Mouse (Mus musculus) CH12.LX (cell line): Measurements from ENCODE around the gene Rpl3l. TPM values are rescaled to one million over a fixed set of nuclear protein-coding genes. Genes with fewer than 3 reads are reported as not detected.
A peak's percentile ranks its signal among the peaks of the same experiment; 100 is the strongest.

ENCODE experiments used
- DNase-seq: peaks from one replicate; pipeline ENCODE4 v3.0.0-alpha.2; 2013; ENCODE audit errors: extremely low read depth
- H3K27ac ChIP-seq: 2 replicates; pipeline ENCODE4 v1.5.1; 2012; ENCODE audit warnings: low read depth, mild to moderate bottlenecking, control low read depth, moderate library complexity; ENCODE audit not compliant: insufficient read depth
- H3K27me3 ChIP-seq: replicated peaks from 2 replicates; pipeline ENCODE3; 2012; ENCODE audit warnings: inconsistent platforms
- H3K36me3 ChIP-seq, 2 experiments: replicated peaks in 1 of 2; 2 replicates each; pipeline versions ENCODE3 to v1.6.1; 2012; ENCODE audit warnings: inconsistent platforms in 1 of 2, low read length in 1 of 2, mild to moderate bottlenecking in 1 of 2, mixed read lengths in 1 of 2, moderate library complexity in 1 of 2; ENCODE audit not compliant: control insufficient read depth in 1 of 2, insufficient read depth in 1 of 2
- H3K4me1 ChIP-seq, 2 experiments: 2 replicates each; pipeline ENCODE4 v1.6.1; 2012; ENCODE audit warnings: inconsistent platforms in 1 of 2, moderate library complexity in 1 of 2; ENCODE audit not compliant: insufficient read depth in 2 of 2, control insufficient read depth in 1 of 2
- H3K4me2 ChIP-seq: 2 replicates; pipeline ENCODE4 v1.6.1; 2012; ENCODE audit warnings: low read depth, mild to moderate bottlenecking, control low read depth; ENCODE audit not compliant: poor library complexity, insufficient read depth, severe bottlenecking
- H3K4me3 ChIP-seq, 3 experiments: fragments of 150-350 bp in 1 of 3; sonication (generic) in 1 of 3; replicated peaks in 1 of 3; 2 replicates each; pipeline versions ENCODE3 to v1.5.1; 2011 to 2012; ENCODE audit warnings: low read depth in 2 of 3, low read length in 2 of 3, mild to moderate bottlenecking in 2 of 3, moderate library complexity in 2 of 3, control low read depth in 1 of 3, improper control_type of control experiment in 1 of 3, inconsistent platforms in 1 of 3, mixed read lengths in 1 of 3; ENCODE audit not compliant: poor library complexity in 1 of 3
- H3K79me2 ChIP-seq: replicated peaks from 2 replicates; pipeline ENCODE4 v1.6.1; 2012; ENCODE audit warnings: mild to moderate bottlenecking, moderate library complexity; ENCODE audit not compliant: control insufficient read depth, poor library complexity, insufficient read depth, severe bottlenecking; ENCODE audit errors: extremely low read depth
- H3K9ac ChIP-seq: 2 replicates; pipeline ENCODE4 v1.6.1; 2012; ENCODE audit warnings: low read depth, mild to moderate bottlenecking, control low read depth, moderate library complexity; ENCODE audit not compliant: insufficient read depth
- H3K9me3 ChIP-seq: replicated peaks from 2 replicates; pipeline ENCODE3; 2012; ENCODE audit warnings: low read length, inconsistent platforms, mixed read lengths
- BHLHE40 ChIP-seq: IDR thresholded peaks from 2 replicates; pipeline ENCODE4 v1.6.1; 2011; ENCODE audit warnings: mild to moderate bottlenecking, low read depth, low read length, improper control_type of control experiment
- CHD1 ChIP-seq: IDR thresholded peaks from 2 replicates; pipeline ENCODE4 v1.6.1; 2012; ENCODE audit warnings: low read depth, low read length, improper control_type of control experiment, inconsistent platforms
- CHD2 ChIP-seq: IDR thresholded peaks from 2 replicates; pipeline ENCODE4 v1.6.1; 2011; ENCODE audit warnings: low read length, improper control_type of control experiment
- CTCF ChIP-seq, 2 experiments: IDR thresholded peaks in 1 of 2; conservative IDR thresholded peaks in 1 of 2; 2 replicates each; pipeline ENCODE4 v1.5.1; 2011 to 2012; ENCODE audit warnings: low read depth in 2 of 2, low read length in 2 of 2, improper control_type of control experiment in 1 of 2, inconsistent platforms in 1 of 2, mild to moderate bottlenecking in 1 of 2, moderate library complexity in 1 of 2
- E2F4 ChIP-seq: IDR thresholded peaks from 2 replicates; pipeline ENCODE4 v1.6.1; 2011; ENCODE audit warnings: low read depth, low read length, improper control_type of control experiment; ENCODE audit not compliant: insufficient replicate concordance
- ELF1 ChIP-seq: IDR thresholded peaks from 2 replicates; pipeline ENCODE4 v1.6.1; 2014; ENCODE audit warnings: low read depth, mild to moderate bottlenecking, inconsistent platforms, low read length, improper control_type of control experiment
- EP300 ChIP-seq: IDR thresholded peaks from 2 replicates; pipeline ENCODE4 v1.6.1; 2011; ENCODE audit warnings: low read length, improper control_type of control experiment
- ETS1 ChIP-seq: conservative IDR thresholded peaks from 2 replicates; pipeline ENCODE4 v1.6.1; 2012; ENCODE audit warnings: low read depth, mild to moderate bottlenecking, inconsistent platforms, low read length, improper control_type of control experiment, moderate library complexity
- GABPA ChIP-seq: IDR thresholded peaks from 2 replicates; pipeline ENCODE4 v1.6.1; 2012; ENCODE audit warnings: low read depth, low read length, improper control_type of control experiment, inconsistent platforms; ENCODE audit not compliant: insufficient replicate concordance
- HCFC1 ChIP-seq: IDR thresholded peaks from 2 replicates; pipeline ENCODE4 v1.6.1; 2012; ENCODE audit warnings: low read depth, mild to moderate bottlenecking, inconsistent platforms, low read length, improper control_type of control experiment
- IRF4 ChIP-seq: IDR thresholded peaks from 2 replicates; pipeline ENCODE4 v1.6.1; 2014; ENCODE audit warnings: low read depth, mild to moderate bottlenecking, inconsistent platforms, low read length, improper control_type of control experiment
- JUN ChIP-seq: IDR thresholded peaks from 2 replicates; pipeline ENCODE4 v1.6.1; 2011; ENCODE audit warnings: low read depth, mild to moderate bottlenecking, low read length, improper control_type of control experiment, moderate library complexity; ENCODE audit not compliant: insufficient read depth
- JUND ChIP-seq: conservative IDR thresholded peaks from 2 replicates; pipeline ENCODE4 v1.6.1; 2011; ENCODE audit warnings: low read depth, low read length, improper control_type of control experiment
- KAT2A ChIP-seq: IDR thresholded peaks from 2 replicates; pipeline ENCODE4 v1.6.1; 2012; ENCODE audit warnings: low read length, improper control_type of control experiment, inconsistent platforms; ENCODE audit not compliant: insufficient replicate concordance
- MAFK ChIP-seq: IDR thresholded peaks from 2 replicates; pipeline ENCODE4 v1.6.1; 2011; ENCODE audit warnings: low read length, improper control_type of control experiment; ENCODE audit not compliant: insufficient replicate concordance
- MAX ChIP-seq: IDR thresholded peaks from 2 replicates; pipeline ENCODE4 v1.6.1; 2011; ENCODE audit warnings: low read length, improper control_type of control experiment
- MAZ ChIP-seq: IDR thresholded peaks from 2 replicates; pipeline ENCODE4 v1.6.1; 2012; ENCODE audit warnings: low read depth, mild to moderate bottlenecking, inconsistent platforms, low read length, improper control_type of control experiment, moderate library complexity
- MEF2A ChIP-seq: IDR thresholded peaks from 2 replicates; pipeline ENCODE4 v1.6.1; 2014; ENCODE audit warnings: low read depth, mild to moderate bottlenecking, inconsistent platforms, low read length, improper control_type of control experiment, borderline replicate concordance
- MXI1 ChIP-seq: IDR thresholded peaks from 2 replicates; pipeline ENCODE4 v1.6.1; 2011; ENCODE audit warnings: mild to moderate bottlenecking, low read depth, low read length, improper control_type of control experiment
- MYC ChIP-seq: IDR thresholded peaks from 2 replicates; pipeline ENCODE4 v1.6.1; 2011; ENCODE audit warnings: low read depth, mild to moderate bottlenecking, improper control_type of control experiment, low read length
- NELFE ChIP-seq: IDR thresholded peaks from 2 replicates; pipeline ENCODE4 v1.6.1; 2011; ENCODE audit warnings: low read depth, low read length, improper control_type of control experiment
- NRF1 ChIP-seq: IDR thresholded peaks from 2 replicates; pipeline ENCODE4 v1.6.1; 2014; ENCODE audit warnings: low read depth, mild to moderate bottlenecking, inconsistent platforms, low read length, improper control_type of control experiment, moderate library complexity
- PAX5 ChIP-seq: IDR thresholded peaks from 2 replicates; pipeline ENCODE4 v1.6.1; 2012; ENCODE audit warnings: low read length, inconsistent platforms, mixed read lengths
- POLR2A ChIP-seq: IDR thresholded peaks from 2 replicates; pipeline ENCODE4 v1.6.1; 2011; ENCODE audit warnings: low read depth, mild to moderate bottlenecking, improper control_type of control experiment, low read length
- POLR2AphosphoS2 ChIP-seq: IDR thresholded peaks from 2 replicates; pipeline ENCODE4 v1.6.1; 2011; ENCODE audit warnings: low read depth, low read length, improper control_type of control experiment
- RAD21 ChIP-seq: IDR thresholded peaks from 2 replicates; pipeline ENCODE4 v1.6.1; 2011; ENCODE audit warnings: low read depth, mild to moderate bottlenecking, low read length, improper control_type of control experiment, moderate library complexity
- RCOR1 ChIP-seq: conservative IDR thresholded peaks from 2 replicates; pipeline ENCODE4 v1.6.1; 2012; ENCODE audit warnings: low read depth, mild to moderate bottlenecking, inconsistent platforms, low read length, improper control_type of control experiment
- SIN3A ChIP-seq: IDR thresholded peaks from 2 replicates; pipeline ENCODE4 v1.6.1; 2012; ENCODE audit warnings: low read length, improper control_type of control experiment, inconsistent platforms
- SMC3 ChIP-seq: IDR thresholded peaks from 2 replicates; pipeline ENCODE4 v1.6.1; 2011; ENCODE audit warnings: low read depth, low read length, improper control_type of control experiment
- TBP ChIP-seq: conservative IDR thresholded peaks from 2 replicates; pipeline ENCODE4 v1.6.1; 2011; ENCODE audit warnings: low read depth, low read length, improper control_type of control experiment
- TCF12 ChIP-seq: IDR thresholded peaks from 2 replicates; pipeline ENCODE4 v1.6.1; 2014; ENCODE audit warnings: low read depth, mild to moderate bottlenecking, inconsistent platforms, low read length, improper control_type of control experiment
- UBTF ChIP-seq: IDR thresholded peaks from 2 replicates; pipeline ENCODE4 v1.6.1; 2012; ENCODE audit warnings: low read depth, mild to moderate bottlenecking, inconsistent platforms, low read length, improper control_type of control experiment, moderate library complexity
- USF1 ChIP-seq: IDR thresholded peaks from 2 replicates; pipeline ENCODE4 v1.6.1; 2014; ENCODE audit warnings: low read depth, mild to moderate bottlenecking, inconsistent platforms, low read length, improper control_type of control experiment
- USF2 ChIP-seq: conservative IDR thresholded peaks from 2 replicates; pipeline ENCODE4 v1.6.1; 2011; ENCODE audit warnings: low read depth, low read length, improper control_type of control experiment
- ZC3H11A ChIP-seq: IDR thresholded peaks from 2 replicates; pipeline ENCODE4 v1.6.1; 2012; ENCODE audit warnings: low read depth, mild to moderate bottlenecking, inconsistent platforms, low read length, improper control_type of control experiment
- ZKSCAN1 ChIP-seq: IDR thresholded peaks from 2 replicates; pipeline ENCODE4 v1.6.1; 2012; ENCODE audit warnings: low read depth, inconsistent platforms, low read length, improper control_type of control experiment, borderline replicate concordance
- ZMIZ1 ChIP-seq: IDR thresholded peaks from 2 replicates; pipeline ENCODE4 v1.6.1; 2012; ENCODE audit warnings: low read depth, mild to moderate bottlenecking, inconsistent platforms, low read length, improper control_type of control experiment
- ZNF384 ChIP-seq: IDR thresholded peaks from 2 replicates; pipeline ENCODE4 v1.6.1; 2012; ENCODE audit warnings: low read depth, low read length, improper control_type of control experiment, inconsistent platforms
- dilution Hi-C: fragments of 300-500 bp; cut with MboI; formaldehyde crosslinking; loops from 2 replicates; pipeline ENCODE4 v1.14.3; 2020; ENCODE audit warnings: low sequenced_read_pairs; ENCODE audit not compliant: extremely low pct_unique_long_range_greater_than_20kb, extremely low pct_ligation_motif_present
- in situ Hi-C: fragments of 300-500 bp; cut with MboI; formaldehyde crosslinking; loops from 3 replicates; pipeline ENCODE4 v1.14.3; 2019; ENCODE audit warnings: low sequenced_read_pairs, low pct_ligation_motif_present, low pct_unique_long_range_greater_than_20kb, mixed read lengths
- polyA plus RNA-seq: library from polyadenylated mRNA; unstranded; fragments of >175 nt; gene quantifications from 2 replicates; pipeline ENCODE4 v1.2.1, GENCODE M21; 2012; ENCODE audit warnings: low read depth; ENCODE audit not compliant: insufficient read length
- total RNA-seq, 2 experiments: library from RNA; depleted of rRNA; stranded (reverse); fragments of 300-350 nt in 1 of 2; fragments of >200 nt in 1 of 2; gene quantifications; 2 replicates each; pipeline ENCODE4 v1.2.3; 2012 to 2014

Gene Rpl3l
- total and polyA plus RNA-seq, 3 experiments = 0.91 TPM; not detected in 2

- Histone ChIP-seq H3K4me3 (peak overlapping the region; percentile 70 to 92 (median 78)), H3K27ac (peak overlapping the region; percentile 64), H3K4me1 (peaks cover 5 to 29% of the 10 kb centered on the region in 2 experiments; a peak in 3 of 4 replicates), H3K4me2 (0 out of 2 replicates have a peak overlapping the region, but pooled peaks have one; percentile 92), H3K27me3 (no peaks in the 10 kb centered on the region), H3K9ac (peak overlapping the region; percentile 98), H3K36me3 (peaks cover 35 to 58% of the 10 kb centered on the region in 2 experiments), H3K79me2 (peaks cover 47% of the 10 kb centered on the region), H3K9me3 (no peaks in the 10 kb centered on the region)
- TF ChIP-seq MXI1 = peak; percentile 97
- no peak for TF ChIP-seq ZNF384
- peak; percentile 83; the same call in 1 of the 2 replicates for TF ChIP-seq E2F4
- TF ChIP-seq BHLHE40 = peak; percentile 74
- peak; percentile 99 for TF ChIP-seq POLR2A
- no peak for TF ChIP-seq PAX5
- TF ChIP-seq NELFE = peak; percentile 100
- peak; percentile 96 for TF ChIP-seq POLR2AphosphoS2
- TF ChIP-seq ZMIZ1 = peak; percentile 99
- TF ChIP-seq RAD21 = no peak
- peak; percentile 45 for TF ChIP-seq USF1
- TF ChIP-seq CHD2 = peak; percentile 99
- TF ChIP-seq SIN3A = peak; percentile 70; the same call in 1 of the 2 replicates
- TF ChIP-seq CHD1 = 0 out of 2 replicates have a peak, but pooled peaks have one; percentile 40
- TF ChIP-seq HCFC1 = peak; percentile 90
- 0 out of 2 replicates have a peak, but pooled peaks have one; percentile 6 for TF ChIP-seq USF2
- TF ChIP-seq MAZ = no peak
- TF ChIP-seq UBTF = peak; percentile 25; the same call in 1 of the 2 replicates
- TF ChIP-seq CTCF (conservative IDR thresholded peaks at IDR 0.05 in 1 of 2, IDR thresholded peaks at IDR 0.05 in 1 of 2; ENCODE audit: low read depth in 2 of 2, low read length in 2 of 2) = no peak
- TF ChIP-seq ELF1 = peak; percentile 96
- TF ChIP-seq IRF4 = no peak; the same call in 1 of the 2 replicates
- no peak for TF ChIP-seq ZC3H11A
- no peak for TF ChIP-seq JUND
- no peak for TF ChIP-seq ZKSCAN1
- no peak for TF ChIP-seq ETS1
- TF ChIP-seq RCOR1 = no peak
- TF ChIP-seq EP300 = no peak
- TF ChIP-seq GABPA = no peak
- no peak for TF ChIP-seq SMC3
- TF ChIP-seq MAX = peak; percentile 94
- no peak for TF ChIP-seq JUN
- TF ChIP-seq NRF1 = peak; percentile 83
- TF ChIP-seq MEF2A = peak; percentile 51; the same call in 1 of the 2 replicates
- TF ChIP-seq KAT2A = peak; percentile 89
- peak; percentile 97 for TF ChIP-seq TCF12
- TF ChIP-seq MAFK = no peak
- TF ChIP-seq TBP = peak; percentile 98
- peak; percentile 99 for TF ChIP-seq MYC
- peak; percentile 98 for DNase-seq
- dilution Hi-C loops (no loop called here), in situ Hi-C loops (no loop called here)
Measured at GRCm38 (mm10) chr17:24719494-24720222, 8.0 kb upstream of the Rpl3l start.
